In the genomic region with DNA sequence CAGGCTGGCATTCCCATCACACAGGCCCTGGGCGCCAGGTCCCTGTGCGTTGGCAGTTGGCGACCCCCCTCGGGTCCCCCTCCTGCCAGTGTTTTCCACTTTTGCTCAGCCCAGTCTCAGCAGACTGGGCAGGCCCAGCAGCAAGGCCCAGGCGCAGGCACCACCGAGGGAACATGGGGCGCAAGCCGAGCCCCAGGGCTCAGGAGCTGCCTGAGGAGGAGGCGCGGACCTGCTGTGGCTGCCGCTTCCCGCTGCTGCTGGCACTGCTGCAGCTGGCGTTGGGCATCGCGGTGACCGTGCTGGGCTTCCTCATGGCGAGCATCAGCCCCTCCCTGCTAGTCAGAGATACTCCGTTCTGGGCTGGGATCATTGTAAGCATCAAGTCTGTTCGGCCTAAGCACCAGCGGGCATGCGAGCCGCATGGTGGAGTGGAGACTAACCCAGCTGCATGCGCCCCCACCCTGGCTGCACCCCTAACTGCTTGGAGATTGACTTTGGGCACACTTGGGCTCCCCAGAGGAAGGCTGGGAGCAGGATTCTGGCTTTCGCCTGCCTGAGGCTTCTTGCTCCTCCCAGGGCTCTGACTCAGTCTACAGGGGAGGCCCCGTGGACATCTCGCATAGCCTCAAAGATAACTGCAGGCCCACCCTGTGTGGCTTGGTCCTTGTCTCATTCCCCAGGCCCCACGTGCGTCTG, we compare ENCODE assay signal across 8 mouse cellular contexts. TPM values are rescaled to one million over a fixed set of nuclear protein-coding genes. Genes with fewer than 3 reads are reported as not detected.
DNase-seq lines count a peak whose midpoint lies in the region; ATAC-seq and TF ChIP-seq lines count a peak whose summit lies in the region.

No protein-coding gene starts in this region.

- no peaks in the 10 kb centered on the region for H3K9me3 ChIP-seq in forebrain, embryonic 16.5 days (ENCODE audit: control insufficient read depth, low read length)
- H3K9me3 ChIP-seq in liver, embryonic 14.5 days (ENCODE audit: control insufficient read depth, low read length): no peaks in the 10 kb centered on the region
- H3K9me3 ChIP-seq in neural tube, embryonic 14.5 days (ENCODE audit: control insufficient read depth, low read length): no peaks in the 10 kb centered on the region

- WGBS in forebrain, embryonic 16.5 days: 4% methylated on average over 28 of the region's 28 CpGs
- 38% methylated on average over 28 of the region's 28 CpGs for WGBS in liver, embryonic 14.5 days (ENCODE audit: insufficient replicate concordance)
- WGBS in neural tube, embryonic 14.5 days: 6% methylated on average over 28 of the region's 28 CpGs

- peak overlapping the region; percentile 70 for H3K9ac ChIP-seq in forebrain, embryonic 16.5 days (replicated peaks; ENCODE audit: low read depth, low read length)
- no peak overlapping the region for H3K9ac ChIP-seq in liver, embryonic 14.5 days (replicated peaks)
- peak overlapping the region; percentile 80 for H3K9ac ChIP-seq in neural tube, embryonic 14.5 days (replicated peaks; ENCODE audit: low read depth, low read length)

- no peaks in the 10 kb centered on the region for H3K27me3 ChIP-seq in forebrain, embryonic 16.5 days (replicated peaks; ENCODE audit: control insufficient read depth, insufficient read depth, low read length)
- H3K27me3 ChIP-seq in liver, embryonic 14.5 days (ENCODE audit: control insufficient read depth, insufficient read depth, low read length): no peaks in the 10 kb centered on the region
- no peaks in the 10 kb centered on the region for H3K27me3 ChIP-seq in neural tube, embryonic 14.5 days (ENCODE audit: control insufficient read depth, insufficient read depth, low read length)

- TF ChIP-seq CTCF in liver, embryonic 14.5 days (IDR thresholded peaks at IDR 0.05; ENCODE audit: low read depth): no peak

- no peaks in the 10 kb centered on the region for H3K36me3 ChIP-seq in forebrain, embryonic 16.5 days (ENCODE audit: control insufficient read depth, insufficient read depth)
- H3K36me3 ChIP-seq in liver, embryonic 14.5 days (replicated peaks; ENCODE audit: control insufficient read depth, insufficient read depth, low read depth): no peaks in the 10 kb centered on the region
- no peaks in the 10 kb centered on the region for H3K36me3 ChIP-seq in neural tube, embryonic 14.5 days (ENCODE audit: control insufficient read depth, insufficient read depth, low read length)

- peak; percentile 99 for ATAC-seq in forebrain, embryonic 16.5 days
- no peak; the same call in 1 of the 2 replicates for ATAC-seq in liver, embryonic 14.5 days (ENCODE audit: insufficient read depth)
- ATAC-seq in neural tube, embryonic 14.5 days (ENCODE audit: low read depth): peak; percentile 97

- H3K4me3 ChIP-seq in forebrain, embryonic 16.5 days (replicated peaks; ENCODE audit: low read length): peak overlapping the region; percentile 45
- H3K4me3 ChIP-seq in liver, embryonic 14.5 days (ENCODE audit: insufficient read depth in 1 of 2, low read depth in 2 of 2, low read length in 2 of 2): 0 out of 4 replicates have a peak overlapping the region, but pooled peaks of 1 of the 2 experiments have one; percentile 2
- H3K4me3 ChIP-seq in neural tube, embryonic 14.5 days (ENCODE audit: low read depth, low read length): peak overlapping the region; percentile 38

- peak overlapping the region; percentile 67 for H3K4me2 ChIP-seq in forebrain, embryonic 16.5 days (ENCODE audit: low read length)
- peak overlapping the region; percentile 30 for H3K4me2 ChIP-seq in liver, embryonic 14.5 days (ENCODE audit: low read depth)
- H3K4me2 ChIP-seq in neural tube, embryonic 14.5 days (ENCODE audit: low read depth, low read length): peak overlapping the region; percentile 68

- peak; percentile 27 for DNase-seq in ES-CJ7 (ENCODE audit: low read depth, low spot score)
- peak; percentile 65 to 66 for DNase-seq in cerebellum, adult 18-20 months
- peak; percentile 88 to 90 for DNase-seq in heart, postnatal 10 days
- DNase-seq in kidney, postnatal 4 days: peak; percentile 87 to 92
- DNase-seq in liver, embryonic 14.5 days (ENCODE audit: low read depth in 3 of 3, low spot score in 3 of 3): no peak
- peak; percentile 59 for DNase-seq in urinary bladder, postnatal 25 days (ENCODE audit: low spot score)

- intact Hi-C loops in heart, postnatal 10 days (cut with DNase I): loop anchor here (1.0 to 2.0 kb wide), 2 partner anchors 21 to 68 kb away; no protein-coding TSS in a partner anchor

- peaks cover 11% of the 10 kb centered on the region for H3K4me1 ChIP-seq in forebrain, embryonic 16.5 days (replicated peaks; ENCODE audit: control insufficient read depth, insufficient read depth, low read length)
- H3K4me1 ChIP-seq in liver, embryonic 14.5 days (replicated peaks; ENCODE audit: control insufficient read depth in 2 of 2, insufficient read depth in 2 of 2, low read length in 1 of 2): no peaks in the 10 kb centered on the region
- peaks cover 4% of the 10 kb centered on the region; the same call in 1 of the 2 replicates for H3K4me1 ChIP-seq in neural tube, embryonic 14.5 days (ENCODE audit: control insufficient read depth, insufficient read depth, low read length)

- TF ChIP-seq EP300 in liver, embryonic 14.5 days (IDR thresholded peaks at IDR 0.05; ENCODE audit: low read depth): no peak

- H3K27ac ChIP-seq in forebrain, embryonic 16.5 days (ENCODE audit: low read length): peak overlapping the region; percentile 79
- no peak overlapping the region for H3K27ac ChIP-seq in liver, embryonic 14.5 days
- H3K27ac ChIP-seq in neural tube, embryonic 14.5 days (ENCODE audit: low read depth, low read length): peak overlapping the region; percentile 82

RNA-seq across cellular contexts. Expression of a gene that starts 2.7 kb away (rescaled TPM):
- 2.9 and 3.3 TPM in 2 replicates for polyA plus RNA-seq in forebrain, embryonic 16.5 days (2015; fragmentation: Nextera tagmentation; extraction: Ambion mirVana)
- total RNA-seq in heart, postnatal 10 days (2021): 100 to 1,000 TPM; 122 to 147 TPM
- 0.10 and 0.17 TPM in 2 replicates for polyA plus RNA-seq in liver, embryonic 14.5 days (2012; rRNA removed)
- 0.27 and 0.32 TPM in 2 replicates for polyA plus RNA-seq in liver, embryonic 14.5 days (2014; fragmentation: Nextera tagmentation; extraction: Ambion mirVana)
- 2.9 and 3.1 TPM in 2 replicates for polyA plus RNA-seq in neural tube, embryonic 14.5 days (2014; fragmentation: Nextera tagmentation; extraction: Ambion mirVana)

Comparison
In these comparisons a context has a peak if more than half of its experiments do, and no peak if none do; other contexts are left out.
1. DNase-seq: peak in ES-CJ7 (single experiment), cerebellum, adult 18-20 months (2 of 2), heart, postnatal 10 days (2 of 2), kidney, postnatal 4 days (2 of 2) and urinary bladder, postnatal 25 days (single experiment); none in liver, embryonic 14.5 days (0 of 3).
2. Peak in every context shown above with its lines, with median percentiles within 50 percentile points of each other: H3K4me2 ChIP-seq.